Mouse (Mus musculus) CH12.LX (cell line): ENCODE measurements around the gene Cebpb. TPM values are rescaled to one million over a fixed set of nuclear protein-coding genes. Genes with fewer than 3 reads are reported as not detected.

ENCODE experiments used
- DNase-seq: peaks from one replicate; pipeline ENCODE4 v3.0.0-alpha.2; 2013; ENCODE audit errors: extremely low read depth
- H3K27ac ChIP-seq: 2 replicates; pipeline ENCODE4 v1.5.1; 2012; ENCODE audit warnings: low read depth, mild to moderate bottlenecking, control low read depth, moderate library complexity; ENCODE audit not compliant: insufficient read depth
- H3K27me3 ChIP-seq: replicated peaks from 2 replicates; pipeline ENCODE3; 2012; ENCODE audit warnings: inconsistent platforms
- H3K36me3 ChIP-seq, 2 experiments: replicated peaks in 1 of 2; 2 replicates each; pipeline versions ENCODE3 to v1.6.1; 2012; ENCODE audit warnings: inconsistent platforms in 1 of 2, low read length in 1 of 2, mild to moderate bottlenecking in 1 of 2, mixed read lengths in 1 of 2, moderate library complexity in 1 of 2; ENCODE audit not compliant: control insufficient read depth in 1 of 2, insufficient read depth in 1 of 2
- H3K4me1 ChIP-seq, 2 experiments: 2 replicates each; pipeline ENCODE4 v1.6.1; 2012; ENCODE audit warnings: inconsistent platforms in 1 of 2, moderate library complexity in 1 of 2; ENCODE audit not compliant: insufficient read depth in 2 of 2, control insufficient read depth in 1 of 2
- H3K4me2 ChIP-seq: 2 replicates; pipeline ENCODE4 v1.6.1; 2012; ENCODE audit warnings: low read depth, mild to moderate bottlenecking, control low read depth; ENCODE audit not compliant: poor library complexity, insufficient read depth, severe bottlenecking
- H3K4me3 ChIP-seq, 3 experiments: fragments of 150-350 bp in 1 of 3; sonication (generic) in 1 of 3; replicated peaks in 1 of 3; 2 replicates each; pipeline versions ENCODE3 to v1.5.1; 2011 to 2012; ENCODE audit warnings: low read depth in 2 of 3, low read length in 2 of 3, mild to moderate bottlenecking in 2 of 3, moderate library complexity in 2 of 3, control low read depth in 1 of 3, improper control_type of control experiment in 1 of 3, inconsistent platforms in 1 of 3, mixed read lengths in 1 of 3; ENCODE audit not compliant: poor library complexity in 1 of 3
- H3K79me2 ChIP-seq: replicated peaks from 2 replicates; pipeline ENCODE4 v1.6.1; 2012; ENCODE audit warnings: mild to moderate bottlenecking, moderate library complexity; ENCODE audit not compliant: control insufficient read depth, poor library complexity, insufficient read depth, severe bottlenecking; ENCODE audit errors: extremely low read depth
- H3K9ac ChIP-seq: 2 replicates; pipeline ENCODE4 v1.6.1; 2012; ENCODE audit warnings: low read depth, mild to moderate bottlenecking, control low read depth, moderate library complexity; ENCODE audit not compliant: insufficient read depth
- H3K9me3 ChIP-seq: replicated peaks from 2 replicates; pipeline ENCODE3; 2012; ENCODE audit warnings: low read length, inconsistent platforms, mixed read lengths
- E2F4 ChIP-seq: IDR thresholded peaks from 2 replicates; pipeline ENCODE4 v1.6.1; 2011; ENCODE audit warnings: low read depth, low read length, improper control_type of control experiment; ENCODE audit not compliant: insufficient replicate concordance
- ELF1 ChIP-seq: IDR thresholded peaks from 2 replicates; pipeline ENCODE4 v1.6.1; 2014; ENCODE audit warnings: low read depth, mild to moderate bottlenecking, inconsistent platforms, low read length, improper control_type of control experiment
- EP300 ChIP-seq: IDR thresholded peaks from 2 replicates; pipeline ENCODE4 v1.6.1; 2011; ENCODE audit warnings: low read length, improper control_type of control experiment
- GABPA ChIP-seq: IDR thresholded peaks from 2 replicates; pipeline ENCODE4 v1.6.1; 2012; ENCODE audit warnings: low read depth, low read length, improper control_type of control experiment, inconsistent platforms; ENCODE audit not compliant: insufficient replicate concordance
- HCFC1 ChIP-seq: IDR thresholded peaks from 2 replicates; pipeline ENCODE4 v1.6.1; 2012; ENCODE audit warnings: low read depth, mild to moderate bottlenecking, inconsistent platforms, low read length, improper control_type of control experiment
- IRF4 ChIP-seq: IDR thresholded peaks from 2 replicates; pipeline ENCODE4 v1.6.1; 2014; ENCODE audit warnings: low read depth, mild to moderate bottlenecking, inconsistent platforms, low read length, improper control_type of control experiment
- JUN ChIP-seq: IDR thresholded peaks from 2 replicates; pipeline ENCODE4 v1.6.1; 2011; ENCODE audit warnings: low read depth, mild to moderate bottlenecking, low read length, improper control_type of control experiment, moderate library complexity; ENCODE audit not compliant: insufficient read depth
- JUND ChIP-seq: conservative IDR thresholded peaks from 2 replicates; pipeline ENCODE4 v1.6.1; 2011; ENCODE audit warnings: low read depth, low read length, improper control_type of control experiment
- MAFK ChIP-seq: IDR thresholded peaks from 2 replicates; pipeline ENCODE4 v1.6.1; 2011; ENCODE audit warnings: low read length, improper control_type of control experiment; ENCODE audit not compliant: insufficient replicate concordance
- MAX ChIP-seq: IDR thresholded peaks from 2 replicates; pipeline ENCODE4 v1.6.1; 2011; ENCODE audit warnings: low read length, improper control_type of control experiment
- MAZ ChIP-seq: IDR thresholded peaks from 2 replicates; pipeline ENCODE4 v1.6.1; 2012; ENCODE audit warnings: low read depth, mild to moderate bottlenecking, inconsistent platforms, low read length, improper control_type of control experiment, moderate library complexity
- MXI1 ChIP-seq: IDR thresholded peaks from 2 replicates; pipeline ENCODE4 v1.6.1; 2011; ENCODE audit warnings: mild to moderate bottlenecking, low read depth, low read length, improper control_type of control experiment
- MYC ChIP-seq: IDR thresholded peaks from 2 replicates; pipeline ENCODE4 v1.6.1; 2011; ENCODE audit warnings: low read depth, mild to moderate bottlenecking, improper control_type of control experiment, low read length
- NELFE ChIP-seq: IDR thresholded peaks from 2 replicates; pipeline ENCODE4 v1.6.1; 2011; ENCODE audit warnings: low read depth, low read length, improper control_type of control experiment
- POLR2A ChIP-seq: IDR thresholded peaks from 2 replicates; pipeline ENCODE4 v1.6.1; 2011; ENCODE audit warnings: low read depth, mild to moderate bottlenecking, improper control_type of control experiment, low read length
- POLR2AphosphoS2 ChIP-seq: IDR thresholded peaks from 2 replicates; pipeline ENCODE4 v1.6.1; 2011; ENCODE audit warnings: low read depth, low read length, improper control_type of control experiment
- RAD21 ChIP-seq: IDR thresholded peaks from 2 replicates; pipeline ENCODE4 v1.6.1; 2011; ENCODE audit warnings: low read depth, mild to moderate bottlenecking, low read length, improper control_type of control experiment, moderate library complexity
- SIN3A ChIP-seq: IDR thresholded peaks from 2 replicates; pipeline ENCODE4 v1.6.1; 2012; ENCODE audit warnings: low read length, improper control_type of control experiment, inconsistent platforms
- SMC3 ChIP-seq: IDR thresholded peaks from 2 replicates; pipeline ENCODE4 v1.6.1; 2011; ENCODE audit warnings: low read depth, low read length, improper control_type of control experiment
- USF1 ChIP-seq: IDR thresholded peaks from 2 replicates; pipeline ENCODE4 v1.6.1; 2014; ENCODE audit warnings: low read depth, mild to moderate bottlenecking, inconsistent platforms, low read length, improper control_type of control experiment
- ZC3H11A ChIP-seq: IDR thresholded peaks from 2 replicates; pipeline ENCODE4 v1.6.1; 2012; ENCODE audit warnings: low read depth, mild to moderate bottlenecking, inconsistent platforms, low read length, improper control_type of control experiment
- ZKSCAN1 ChIP-seq: IDR thresholded peaks from 2 replicates; pipeline ENCODE4 v1.6.1; 2012; ENCODE audit warnings: low read depth, inconsistent platforms, low read length, improper control_type of control experiment, borderline replicate concordance
- ZMIZ1 ChIP-seq: IDR thresholded peaks from 2 replicates; pipeline ENCODE4 v1.6.1; 2012; ENCODE audit warnings: low read depth, mild to moderate bottlenecking, inconsistent platforms, low read length, improper control_type of control experiment
- dilution Hi-C: fragments of 300-500 bp; cut with MboI; formaldehyde crosslinking; loops from 2 replicates; pipeline ENCODE4 v1.14.3; 2020; ENCODE audit warnings: low sequenced_read_pairs; ENCODE audit not compliant: extremely low pct_unique_long_range_greater_than_20kb, extremely low pct_ligation_motif_present
- in situ Hi-C: fragments of 300-500 bp; cut with MboI; formaldehyde crosslinking; loops from 3 replicates; pipeline ENCODE4 v1.14.3; 2019; ENCODE audit warnings: low sequenced_read_pairs, low pct_ligation_motif_present, low pct_unique_long_range_greater_than_20kb, mixed read lengths
- polyA plus RNA-seq: library from polyadenylated mRNA; unstranded; fragments of >175 nt; gene quantifications from 2 replicates; pipeline ENCODE4 v1.2.1, GENCODE M21; 2012; ENCODE audit warnings: low read depth; ENCODE audit not compliant: insufficient read length
- total RNA-seq, 2 experiments: library from RNA; depleted of rRNA; stranded (reverse); fragments of 300-350 nt in 1 of 2; fragments of >200 nt in 1 of 2; gene quantifications; 2 replicates each; pipeline ENCODE4 v1.2.3; 2012 to 2014

The Cebpb gene
- total and polyA plus RNA-seq, 3 experiments: 0.19 to 6.2 (median 0.24) TPM

DNA sequence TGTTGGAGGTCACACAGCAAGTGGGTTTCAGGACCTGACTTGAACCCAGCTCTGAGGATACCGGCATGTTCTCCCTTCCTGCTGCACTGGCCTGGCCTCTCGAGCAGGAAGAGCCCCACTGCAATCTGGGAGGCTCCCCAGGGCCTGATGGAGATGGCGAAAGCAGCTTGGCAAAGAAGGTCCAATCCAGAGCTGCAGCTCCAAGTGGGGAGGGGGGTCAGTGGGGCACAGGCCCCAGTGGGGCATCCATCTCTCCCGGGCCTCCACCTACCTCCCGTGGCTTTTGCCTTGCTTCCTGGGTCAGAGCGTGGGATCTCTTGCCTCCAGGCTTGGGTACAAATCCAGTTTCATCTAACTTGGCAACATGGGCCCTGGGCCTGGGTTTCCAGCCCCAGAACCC lies 13.4 kb downstream of the Cebpb start:
- Histone ChIP-seq H3K36me3 (no peaks in the 10 kb centered on the region), H3K4me3 (no peak overlapping the region)
- TF ChIP-seq RAD21: no peak
- TF ChIP-seq USF1: no peak
- TF ChIP-seq NELFE: no peak
- TF ChIP-seq ZMIZ1: no peak
- TF ChIP-seq JUN: no peak
- TF ChIP-seq, all 38 proteins: peak for 0
- dilution Hi-C loops (no loop called here), in situ Hi-C loops (no loop called here)
- H3K79me2 ChIP-seq: no peaks in the 10 kb centered on the region
- H3K4me1 ChIP-seq: peaks cover 9 to 11% of the 10 kb centered on the region in 2 experiments
- peaks cover 70% of the 10 kb centered on the region for H3K27me3 ChIP-seq
- no peak overlapping the region for H3K9ac ChIP-seq
- H3K4me2 ChIP-seq: no peak overlapping the region
- no peaks in the 10 kb centered on the region for H3K9me3 ChIP-seq
- no peak for DNase-seq
- no peak overlapping the region for H3K27ac ChIP-seq

GRCm38 (mm10) chr2:167704409-167704808 lies 15.7 kb downstream of the Cebpb start:
- in situ Hi-C loops: no loop called here

GRCm38 (mm10) chr2:167706183-167706939 lies 17.6 kb downstream of the Cebpb start:
- no peaks in the 10 kb centered on the region for H3K9me3 ChIP-seq
- peaks cover 86% of the 10 kb centered on the region for H3K27me3 ChIP-seq
- DNase-seq: no peak
- no peaks in the 10 kb centered on the region for H3K36me3 ChIP-seq
- H3K79me2 ChIP-seq: no peaks in the 10 kb centered on the region
- TF ChIP-seq NELFE: no peak
- no peak for TF ChIP-seq MAZ
- no peak for TF ChIP-seq POLR2AphosphoS2
- no peak for TF ChIP-seq HCFC1
- no peak for TF ChIP-seq EP300
- TF ChIP-seq MAFK: no peak
- no peak for TF ChIP-seq GABPA
- TF ChIP-seq E2F4: no peak
- no peak for TF ChIP-seq ELF1
- TF ChIP-seq ZC3H11A: no peak
- no peak for TF ChIP-seq MYC
- TF ChIP-seq MAX: no peak
- no peak for TF ChIP-seq MXI1
- TF ChIP-seq IRF4: no peak
- no peak overlapping the region for H3K9ac ChIP-seq
- dilution Hi-C loops: no loop called here
- H3K4me3 ChIP-seq: no peak overlapping the region
- H3K27ac ChIP-seq: no peak overlapping the region
- H3K4me2 ChIP-seq: no peak overlapping the region
- in situ Hi-C loops: no loop called here
- H3K4me1 ChIP-seq: 0 out of 4 replicates have a peak, but pooled peaks cover 0 to 3% of the 10 kb centered on the region in 2 experiments

More at GRCm38 (mm10) chr2:167704409-167704808, 15.7 kb downstream of the Cebpb start:
- Histone ChIP-seq H3K9me3 (no peaks in the 10 kb centered on the region), H3K4me2 (no peak overlapping the region), H3K27ac (no peak overlapping the region), H3K36me3 (no peaks in the 10 kb centered on the region), H3K4me3 (no peak overlapping the region), H3K27me3 (peaks cover 86% of the 10 kb centered on the region), H3K4me1 (0 out of 4 replicates have a peak, but pooled peaks cover 0 to 3% of the 10 kb centered on the region in 2 experiments), H3K79me2 (no peaks in the 10 kb centered on the region), H3K9ac (no peak overlapping the region)
- no peak for TF ChIP-seq SMC3
- TF ChIP-seq SIN3A: no peak
- TF ChIP-seq JUND: no peak
- no peak for TF ChIP-seq JUN
- no peak for TF ChIP-seq ZKSCAN1
- no peak for TF ChIP-seq USF1
- no peak for TF ChIP-seq RAD21
- TF ChIP-seq POLR2A: no peak
- DNase-seq: no peak
- dilution Hi-C loops: no loop called here
